Mouse (Mus musculus) hindbrain, postnatal 0 days (tissue): ENCODE results near the gene Hlcs. TPM values are rescaled to one million over a fixed set of nuclear protein-coding genes. Genes with fewer than 3 reads are reported as not detected.

Source experiments
- ATAC-seq: fragments of 200-750 bp; cut with Nextera tagmentation; 2 replicates; pipeline ENCODE4 v1.8.0; 2017; ENCODE audit warnings: mild to moderate bottlenecking, moderate TSS enrichment, moderate library complexity
- DNase-seq: peaks from one replicate; pipeline ENCODE4 v3.0.0-alpha.2; 2015; ENCODE audit warnings: low spot score
- H3K27ac ChIP-seq: fragments of 300-500 bp; sonication (generic); 2 replicates; pipeline ENCODE4 v1.5.1; 2014; ENCODE audit warnings: mild to moderate bottlenecking
- H3K27me3 ChIP-seq: fragments of 300-500 bp; sonication (generic); 2 replicates; pipeline ENCODE4 v1.6.1; 2014; ENCODE audit warnings: low read length, mixed read lengths; ENCODE audit not compliant: insufficient read depth
- H3K36me3 ChIP-seq: fragments of 300-500 bp; sonication (generic); 2 replicates; pipeline ENCODE4 v1.6.1; 2014; ENCODE audit warnings: low read length, mixed read lengths; ENCODE audit not compliant: insufficient read depth
- H3K4me1 ChIP-seq: fragments of 300-500 bp; sonication (generic); 2 replicates; pipeline ENCODE4 v1.6.1; 2014; ENCODE audit warnings: antibody characterized with exemption, low read length, mixed read lengths; ENCODE audit not compliant: insufficient read depth
- H3K4me2 ChIP-seq: fragments of 300-500 bp; sonication (generic); 2 replicates; pipeline ENCODE4 v1.6.1; 2014; ENCODE audit warnings: low read depth, mild to moderate bottlenecking, low read length, moderate library complexity, mixed read lengths
- H3K4me3 ChIP-seq: fragments of 300-500 bp; sonication (generic); 2 replicates; pipeline ENCODE4 v1.5.1; 2014; ENCODE audit warnings: low read length
- H3K9ac ChIP-seq: fragments of 300-500 bp; sonication (generic); replicated peaks from 2 replicates; pipeline ENCODE4 v1.6.1; 2014; ENCODE audit warnings: mild to moderate bottlenecking, low read length, moderate library complexity, mixed read lengths
- H3K9me3 ChIP-seq: fragments of 300-500 bp; sonication (generic); 2 replicates; pipeline ENCODE4 v1.6.1; 2016; ENCODE audit warnings: low read length, mixed read lengths
- CTCF ChIP-seq: IDR thresholded peaks from 2 replicates; pipeline ENCODE4 v1.5.1; 2016; ENCODE audit warnings: antibody characterized with exemption, control low read depth, low read depth
- WGBS: fragments of 180-500 bp; shearing (Covaris S2); extraction: QIAGEN DNeasy Blood & Tissue Kit; methylation state at CpG from one replicate; pipeline ENCODE4 v1.1.7; 2014; 5-methylcytosine and 5-hydroxymethylcytosine counted together
- polyA plus RNA-seq: library from polyadenylated mRNA; unstranded; fragments of >200 nt; fragmentation: Nextera tagmentation; extraction: Ambion mirVana; gene quantifications from 2 replicates; pipeline ENCODE4 v1.2.1, GENCODE M21; 2015
- total RNA-seq: library from RNA; depleted of rRNA; stranded (reverse); fragments of >200 nt; gene quantifications from 2 replicates; pipeline ENCODE4 v1.2.3, GENCODE M21; 2014

The Hlcs gene
- total and polyA plus RNA-seq, 2 experiments from 2014 or later: 7.3 to 8.1 TPM

- no peak for ATAC-seq
Observed at GRCm38 (mm10) chr16:94262501-94262900, 50.9 kb downstream of the Hlcs start.

DNA sequence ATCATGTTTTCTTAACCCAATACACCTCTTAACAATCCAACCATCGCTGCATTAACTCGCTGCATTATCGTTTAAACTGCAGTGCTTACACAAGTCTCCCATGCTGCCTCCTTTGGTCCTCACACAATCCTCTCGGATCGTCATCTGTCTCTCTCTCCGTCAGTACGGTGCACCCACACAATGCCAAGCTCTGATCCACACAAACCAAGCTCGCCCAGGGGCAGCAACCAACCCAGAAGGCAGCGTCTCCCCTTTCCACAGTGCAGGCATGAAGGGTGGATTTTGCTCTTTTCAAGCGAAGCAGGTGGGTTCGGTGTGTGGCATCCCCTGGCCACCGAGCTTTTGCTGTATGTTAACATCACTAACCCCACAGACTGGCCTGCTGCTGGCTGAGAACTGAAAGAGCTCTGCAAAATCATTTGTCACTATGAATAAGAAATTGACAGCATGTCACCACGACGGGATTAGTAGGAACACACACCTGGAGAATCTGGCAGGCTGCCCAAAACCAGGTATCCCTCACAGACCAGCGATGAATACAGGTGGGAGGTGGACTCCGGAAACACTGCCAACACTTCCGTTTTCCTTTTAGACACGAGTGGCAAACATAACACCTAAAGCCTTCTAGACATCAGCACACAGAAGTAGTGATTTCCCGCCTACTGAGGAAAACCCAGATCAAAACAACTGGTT is 52.3 kb downstream of the Hlcs start:
- H3K4me2 ChIP-seq: no peak overlapping the region
- H3K9me3 ChIP-seq: no peaks in the 10 kb centered on the region
- H3K36me3 ChIP-seq: no peaks in the 10 kb centered on the region
- H3K27ac ChIP-seq: no peak overlapping the region
- 83% methylated on average over 19 of the region's 19 CpGs for WGBS
- H3K27me3 ChIP-seq: no peaks in the 10 kb centered on the region
- no peaks in the 10 kb centered on the region for H3K4me1 ChIP-seq
- ATAC-seq: no peak
- TF ChIP-seq CTCF: no peak
- no peak overlapping the region for H3K9ac ChIP-seq
- DNase-seq: no peak
- H3K4me3 ChIP-seq: no peak overlapping the region

More at GRCm38 (mm10) chr16:94262501-94262900, 50.9 kb downstream of the Hlcs start:
- WGBS: 95% methylated on average over 19 of the region's 19 CpGs
- Histone ChIP-seq H3K27ac (no peak overlapping the region), H3K9ac (no peak overlapping the region), H3K4me3 (no peak overlapping the region), H3K4me1 (no peaks in the 10 kb centered on the region), H3K27me3 (no peaks in the 10 kb centered on the region), H3K9me3 (no peaks in the 10 kb centered on the region), H3K36me3 (no peaks in the 10 kb centered on the region; the same call in 1 of the 2 replicates), H3K4me2 (no peak overlapping the region)
- no peak for DNase-seq
- TF ChIP-seq CTCF: no peak

GRCm38 (mm10) chr16:94258366-94259310 is 54.7 kb downstream of the Hlcs start:
- Histone ChIP-seq H3K27me3 (no peaks in the 10 kb centered on the region), H3K9ac (no peak overlapping the region), H3K4me3 (no peak overlapping the region), H3K4me2 (no peak overlapping the region), H3K27ac (no peak overlapping the region), H3K36me3 (no peaks in the 10 kb centered on the region), H3K9me3 (no peaks in the 10 kb centered on the region), H3K4me1 (no peaks in the 10 kb centered on the region)
- 62% methylated on average over 14 of the region's 14 CpGs for WGBS
- peak; percentile 97 for TF ChIP-seq CTCF
- peak; percentile 93 for DNase-seq
- peak; percentile 74; the same call in 1 of the 2 replicates for ATAC-seq

- Histone ChIP-seq H3K4me3 (no peak overlapping the region), H3K9me3 (no peaks in the 10 kb centered on the region), H3K27ac (no peak overlapping the region), H3K27me3 (no peaks in the 10 kb centered on the region), H3K9ac (no peak overlapping the region), H3K36me3 (no peaks in the 10 kb centered on the region), H3K4me2 (no peak overlapping the region), H3K4me1 (no peaks in the 10 kb centered on the region)
- no peak for DNase-seq
- ATAC-seq: no peak
- 91% methylated on average over 4 of the region's 4 CpGs for WGBS
- TF ChIP-seq CTCF: no peak
Observed at GRCm38 (mm10) chr16:94255592-94255991, 57.8 kb downstream of the Hlcs start.

- no peak overlapping the region for H3K4me2 ChIP-seq
- H3K27me3 ChIP-seq: no peaks in the 10 kb centered on the region
- H3K9ac ChIP-seq: no peak overlapping the region
- no peaks in the 10 kb centered on the region for H3K9me3 ChIP-seq
- H3K36me3 ChIP-seq: no peaks in the 10 kb centered on the region
- no peak for TF ChIP-seq CTCF
- H3K4me3 ChIP-seq: no peak overlapping the region
- DNase-seq (no peak), ATAC-seq (no peak)
- no peak overlapping the region for H3K27ac ChIP-seq
- WGBS: 91% methylated on average over 6 of the region's 6 CpGs
- no peaks in the 10 kb centered on the region for H3K4me1 ChIP-seq
Observed at GRCm38 (mm10) chr16:94255035-94255434, 58.3 kb downstream of the Hlcs start.

DNA sequence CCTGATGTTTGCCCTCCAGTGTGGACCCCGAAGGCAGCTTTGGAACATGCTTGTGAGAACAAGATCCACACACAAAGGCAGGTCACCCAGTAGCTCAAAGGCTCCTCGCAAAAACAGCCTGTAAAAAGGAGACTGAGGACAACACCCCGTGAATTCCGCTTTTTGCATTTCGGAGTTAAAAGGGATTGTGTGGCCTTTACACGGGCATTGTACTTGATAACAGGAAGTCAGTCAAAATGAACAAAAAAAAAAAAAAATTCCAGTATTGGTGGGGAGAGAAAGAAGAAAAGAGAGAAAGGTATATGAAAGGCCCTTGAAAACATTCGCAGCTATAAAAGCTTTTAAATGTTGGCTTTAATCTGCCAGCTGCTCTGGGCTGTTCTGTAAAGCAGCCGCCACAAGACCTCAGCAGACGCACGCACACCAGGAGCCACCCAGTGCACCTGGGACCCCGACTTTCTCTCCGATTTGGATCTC is 58.9 kb downstream of the Hlcs start:
- ATAC-seq (no peak), DNase-seq (no peak)
- Histone ChIP-seq H3K9me3 (no peaks in the 10 kb centered on the region), H3K4me1 (no peaks in the 10 kb centered on the region), H3K27ac (no peak overlapping the region), H3K4me2 (no peak overlapping the region), H3K9ac (no peak overlapping the region), H3K36me3 (no peaks in the 10 kb centered on the region), H3K27me3 (no peaks in the 10 kb centered on the region), H3K4me3 (no peak overlapping the region)
- WGBS: 67% methylated on average over 12 of the region's 12 CpGs
- TF ChIP-seq CTCF: no peak
